Mouse (Mus musculus) skeletal muscle tissue, postnatal 0 days (tissue): ENCODE measurements around the gene Gm21650. TPM values are rescaled to one million over a fixed set of nuclear protein-coding genes. Genes with fewer than 3 reads are reported as not detected.

ENCODE experiments used
- polyA plus RNA-seq: library from polyadenylated mRNA; unstranded; fragments of >200 nt; fragmentation: Nextera tagmentation; extraction: Ambion mirVana; gene quantifications from 2 replicates; pipeline ENCODE4 v1.2.1, GENCODE M21; 2015

Gm21650 gene
- not detected in 2 replicates for polyA plus RNA-seq

DNA sequence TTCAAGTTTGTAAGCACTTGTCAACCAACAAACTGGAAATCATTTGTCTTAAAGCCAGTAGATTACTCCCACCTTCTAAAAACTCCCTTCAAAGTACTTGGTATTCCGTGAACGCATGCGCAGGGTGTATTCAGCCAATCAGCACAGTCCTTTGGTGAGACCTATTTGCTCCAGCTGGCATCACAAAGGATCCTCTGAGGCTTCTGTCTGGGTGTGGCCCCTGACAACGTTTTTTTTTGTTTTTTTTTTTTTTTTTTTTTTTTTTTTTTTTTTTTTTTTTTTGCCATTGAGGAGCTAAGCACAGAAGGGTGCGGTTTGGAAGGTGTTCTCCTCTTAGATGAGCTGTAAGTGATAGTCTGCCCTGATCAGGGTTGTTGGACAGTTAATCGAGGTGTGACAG lies at the start of gene Gm21650:
TSS of gene Gm21650 (plus strand) at position 301 of the 400 bp plus-strand sequence.

